Mouse (Mus musculus) adrenal gland, postnatal 10 days (tissue): Measurements from ENCODE around the gene Gmfg. TPM values are rescaled to one million over a fixed set of nuclear protein-coding genes. Genes with fewer than 3 reads are reported as not detected.

Experiments used
- DNase-seq: peaks from one replicate; pipeline ENCODE4 v3.0.0; 2021; ENCODE audit warnings: mixed read lengths
- long read RNA-seq, 2 experiments: library from polyadenylated mRNA; stranded (forward); transcript quantifications; one replicate each; pipeline ENCODE4 v2.0.0; 2021
- total RNA-seq, 2 experiments: library from RNA; stranded (reverse); gene quantifications; 2 replicates each; pipeline ENCODE4 v1.2.3; 2021

Gmfg gene
- 10 to 100 TPM; 23.3 to 24.7 TPM for total RNA-seq
- long read RNA-seq, experiment 1, transcript Gmfg-201 (7 exons, 637 nt), result major isoform, 9 of 11 reads
- long read RNA-seq, experiment 1, partial matches to known transcripts, result 0 of 11 reads
- long read RNA-seq, experiment 1, other reads (novel, unspliced or antisense), result 2 of 11 reads
- long read RNA-seq, experiment 2, transcript Gmfg-201 (7 exons, 637 nt), result major isoform, 6 of 6 reads
- long read RNA-seq, experiment 2, partial matches to known transcripts, result 0 of 6 reads
- long read RNA-seq, experiment 2, other reads (novel, unspliced or antisense), result 0 of 6 reads

- DNase-seq, result peak; percentile 83
Measured at GRCm38 (mm10) chr7:28436932-28437570, at the start of gene Gmfg. Gene Gmfg, plus strand, starts transcription at chr7:28437447.

- no peak for DNase-seq
Measured at GRCm38 (mm10) chr7:28390331-28390730, 46.9 kb upstream of the Gmfg start.

- DNase-seq, result peak; percentile 96
Measured at GRCm38 (mm10) chr7:28392429-28393271, 44.6 kb upstream of the Gmfg start, which contains the start of the genes Med29 and Paf1. Gene Med29, minus strand, starts transcription at chr7:28392708. Gene Paf1, plus strand, starts transcription at chr7:28392951.

- no peak for DNase-seq
Measured at GRCm38 (mm10) chr7:28393272-28393951, 43.8 kb upstream of the Gmfg start.

GRCm38 (mm10) chr7:28395425-28395824 lies 41.8 kb upstream of the Gmfg start:
- DNase-seq, result no peak

GRCm38 (mm10) chr7:28398000-28398399 lies 39.2 kb upstream of the Gmfg start:
- DNase-seq, result no peak

GRCm38 (mm10) chr7:28398696-28399340 lies 38.4 kb upstream of the Gmfg start:
- no peak for DNase-seq

GRCm38 (mm10) chr7:28401030-28401429 lies 36.2 kb upstream of the Gmfg start:
- no peak for DNase-seq

- DNase-seq, result no peak
Measured at GRCm38 (mm10) chr7:28401942-28402341, 35.3 kb upstream of the Gmfg start.

GRCm38 (mm10) chr7:28410841-28411475 lies 26.3 kb upstream of the Gmfg start:
- peak; percentile 73 for DNase-seq

- no peak for DNase-seq
Measured at GRCm38 (mm10) chr7:28412826-28413225, 24.4 kb upstream of the Gmfg start.

- DNase-seq, result no peak
Measured at GRCm38 (mm10) chr7:28417368-28417767, 19.9 kb upstream of the Gmfg start.

GRCm38 (mm10) chr7:28418096-28418670 lies 19.1 kb upstream of the Gmfg start:
- DNase-seq, result peak; percentile 60

GRCm38 (mm10) chr7:28419416-28419815 lies 17.8 kb upstream of the Gmfg start:
- DNase-seq, result no peak

- DNase-seq, result no peak
Measured at GRCm38 (mm10) chr7:28423018-28423417, 14.2 kb upstream of the Gmfg start.

GRCm38 (mm10) chr7:28427738-28428137 lies 9.5 kb upstream of the Gmfg start:
- DNase-seq, result no peak

GRCm38 (mm10) chr7:28430512-28430911 lies 6.7 kb upstream of the Gmfg start:
- DNase-seq, result no peak

GRCm38 (mm10) chr7:28432252-28432651 lies 5.0 kb upstream of the Gmfg start:
- DNase-seq, result no peak

GRCm38 (mm10) chr7:28435660-28436259 lies 1.5 kb upstream of the Gmfg start:
- no peak for DNase-seq

- DNase-seq, result peak; percentile 100
Measured at GRCm38 (mm10) chr7:28436271-28436904, 859 bp upstream of the Gmfg start.
